Mouse (Mus musculus) midbrain, embryonic 16.5 days (tissue): ENCODE data around the gene Cd300lb. TPM values are rescaled to one million over a fixed set of nuclear protein-coding genes. Genes with fewer than 3 reads are reported as not detected.
"Not testable (repeated sequence)": the region's sequence is repeated elsewhere in the genome, so short reads cannot be mapped to it uniquely, and the experiment has no call there.

Experiments
- ATAC-seq: fragments of 200-750 bp; cut with Nextera tagmentation; 2 replicates; pipeline ENCODE4 v1.8.0; 2017; ENCODE audit warnings: moderate TSS enrichment
- H3K27ac ChIP-seq: fragments of 300-500 bp; sonication (generic); 2 replicates; pipeline ENCODE4 v1.5.1; 2014; ENCODE audit warnings: mild to moderate bottlenecking, low read length, mixed read lengths
- H3K27me3 ChIP-seq: fragments of 300-500 bp; sonication (generic); 2 replicates; pipeline ENCODE4 v1.6.1; 2014; ENCODE audit warnings: low read depth, low read length, mixed read lengths; ENCODE audit not compliant: control insufficient read depth, insufficient read depth
- H3K36me3 ChIP-seq: fragments of 300-500 bp; sonication (generic); 2 replicates; pipeline ENCODE4 v1.6.1; 2014; ENCODE audit warnings: mild to moderate bottlenecking, low read length, moderate library complexity, mixed read lengths; ENCODE audit not compliant: control insufficient read depth, insufficient read depth
- H3K4me1 ChIP-seq: fragments of 300-500 bp; sonication (generic); 2 replicates; pipeline ENCODE4 v1.6.1; 2014; ENCODE audit warnings: mild to moderate bottlenecking, low read length, mixed read lengths; ENCODE audit not compliant: control insufficient read depth, insufficient read depth
- H3K4me2 ChIP-seq: fragments of 300-500 bp; sonication (generic); 2 replicates; pipeline ENCODE4 v1.6.1; 2014; ENCODE audit warnings: mild to moderate bottlenecking, low read length, mixed read lengths
- H3K4me3 ChIP-seq: fragments of 300-500 bp; sonication (generic); 2 replicates; pipeline ENCODE4 v1.5.1; 2014; ENCODE audit warnings: low read depth, mild to moderate bottlenecking, low read length, moderate library complexity, mixed read lengths
- H3K9ac ChIP-seq: fragments of 300-500 bp; sonication (generic); 2 replicates; pipeline ENCODE4 v1.6.1; 2014; ENCODE audit warnings: low read depth, low read length, mixed read lengths
- H3K9me3 ChIP-seq: fragments of 300-500 bp; sonication (generic); replicated peaks from 2 replicates; pipeline ENCODE4 v1.6.1; 2014; ENCODE audit warnings: mild to moderate bottlenecking, low read length, mixed read lengths; ENCODE audit not compliant: control insufficient read depth, poor library complexity, severe bottlenecking
- WGBS: fragments of 180-500 bp; shearing (Covaris S2); extraction: QIAGEN DNeasy Blood & Tissue Kit; methylation state at CpG from one replicate; pipeline ENCODE4 v1.1.7; 2014; 5-methylcytosine and 5-hydroxymethylcytosine counted together
- polyA plus RNA-seq: library from polyadenylated mRNA; unstranded; fragments of >200 nt; fragmentation: Nextera tagmentation; extraction: Ambion mirVana; gene quantifications from 2 replicates; pipeline ENCODE4 v1.2.1, GENCODE M21; 2015

The Cd300lb gene
- polyA plus RNA-seq, 1 experiment from 2014 or later = not detected

DNA sequence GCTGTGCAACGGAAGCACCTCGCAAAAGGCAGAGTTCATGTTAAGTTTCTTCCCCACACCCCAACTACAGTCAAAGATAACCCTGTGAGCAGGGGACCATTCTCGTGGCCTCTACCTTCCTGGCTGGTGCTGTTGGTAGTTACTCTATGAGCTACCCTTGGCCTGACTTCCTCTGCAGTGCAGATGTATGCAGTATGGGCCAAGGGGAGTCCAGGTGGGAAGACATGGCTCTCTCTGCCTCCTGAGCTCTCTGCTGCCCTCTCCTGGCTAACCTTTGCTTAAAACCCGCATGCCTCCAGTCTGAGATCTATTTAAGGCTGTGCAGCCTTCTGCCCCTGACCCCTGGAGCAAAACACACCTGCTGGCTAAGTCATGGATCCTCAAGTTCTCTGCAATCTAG lies 10.2 kb downstream of the Cd300lb start:
- Histone ChIP-seq H3K36me3 (no peaks in the 10 kb centered on the region), H3K9ac (no peak overlapping the region), H3K9me3 (0 out of 2 replicates have a peak, but pooled peaks cover 3% of the 10 kb centered on the region), H3K27ac (no peak overlapping the region), H3K4me2 (no peak overlapping the region), H3K4me1 (no peaks in the 10 kb centered on the region), H3K27me3 (no peaks in the 10 kb centered on the region), H3K4me3 (no peak overlapping the region)
- no peak for ATAC-seq
- 78% methylated on average over 4 of the region's 4 CpGs for WGBS

GRCm38 (mm10) chr11:114922439-114922838 lies 11.7 kb downstream of the Cd300lb start:
- no peak for ATAC-seq
- WGBS = 76% methylated on average over 4 of the region's 4 CpGs
- Histone ChIP-seq H3K27ac (no peak overlapping the region), H3K4me2 (no peak overlapping the region), H3K9ac (no peak overlapping the region), H3K4me1 (no peaks in the 10 kb centered on the region), H3K27me3 (no peaks in the 10 kb centered on the region), H3K4me3 (no peak overlapping the region), H3K9me3 (0 out of 2 replicates have a peak, but pooled peaks cover 3% of the 10 kb centered on the region), H3K36me3 (no peaks in the 10 kb centered on the region)

GRCm38 (mm10) chr11:114917120-114917519 lies 17.1 kb downstream of the Cd300lb start:
- no peaks in the 10 kb centered on the region for H3K36me3 ChIP-seq
- no peak overlapping the region for H3K4me3 ChIP-seq
- no peaks in the 10 kb centered on the region for H3K9me3 ChIP-seq
- H3K27me3 ChIP-seq = no peaks in the 10 kb centered on the region
- no peak for ATAC-seq
- WGBS = 89% methylated on average over 6 of the region's 6 CpGs
- no peak overlapping the region for H3K4me2 ChIP-seq
- no peak overlapping the region for H3K27ac ChIP-seq
- no peak overlapping the region for H3K9ac ChIP-seq
- no peaks in the 10 kb centered on the region for H3K4me1 ChIP-seq

GRCm38 (mm10) chr11:114914978-114915377 lies 19.2 kb downstream of the Cd300lb start:
- Histone ChIP-seq H3K9ac (no peak overlapping the region), H3K4me1 (no peaks in the 10 kb centered on the region), H3K9me3 (no peaks in the 10 kb centered on the region), H3K27ac (no peak overlapping the region), H3K36me3 (no peaks in the 10 kb centered on the region), H3K27me3 (no peaks in the 10 kb centered on the region), H3K4me3 (no peak overlapping the region), H3K4me2 (no peak overlapping the region)
- ATAC-seq = no peak
- 73% methylated on average over 7 of the region's 7 CpGs for WGBS

DNA sequence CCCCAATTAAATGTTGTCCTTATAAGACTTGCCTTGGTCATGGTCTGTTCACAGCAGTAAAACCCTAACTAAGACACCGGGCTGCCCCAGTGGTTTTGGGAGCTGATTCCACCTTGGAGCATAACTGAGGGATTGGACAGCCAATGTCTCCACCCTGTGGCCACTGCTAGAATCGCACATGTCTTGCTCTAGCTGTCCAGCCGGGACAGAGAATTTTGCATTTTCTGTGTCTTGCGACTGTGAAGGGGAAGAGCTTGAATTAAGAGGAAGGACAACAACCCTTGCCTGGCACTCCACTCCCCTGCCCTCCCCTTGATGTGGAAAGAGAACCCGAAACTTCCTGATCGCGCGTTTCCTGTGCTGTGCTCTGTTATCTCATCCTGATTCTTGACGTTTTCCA lies 21.3 kb downstream of the Cd300lb start:
- H3K36me3 ChIP-seq = no peaks in the 10 kb centered on the region
- H3K9ac ChIP-seq = no peak overlapping the region
- no peak overlapping the region for H3K4me2 ChIP-seq
- H3K9me3 ChIP-seq = no peaks in the 10 kb centered on the region
- H3K27ac ChIP-seq = no peak overlapping the region
- no peaks in the 10 kb centered on the region for H3K4me1 ChIP-seq
- WGBS = 15% methylated on average over 9 of the region's 9 CpGs
- peak; percentile 56; the same call in 1 of the 2 replicates for ATAC-seq
- no peaks in the 10 kb centered on the region for H3K27me3 ChIP-seq
- H3K4me3 ChIP-seq = no peak overlapping the region

GRCm38 (mm10) chr11:114909538-114909937 lies 24.6 kb downstream of the Cd300lb start:
- not testable (repeated sequence) for H3K36me3 ChIP-seq, H3K27me3 ChIP-seq, ATAC-seq, H3K27ac ChIP-seq, H3K9me3 ChIP-seq, H3K4me3 ChIP-seq, H3K4me1 ChIP-seq, H3K4me2 ChIP-seq, H3K9ac ChIP-seq
- 32% methylated on average over 3 of the region's 3 CpGs for WGBS

DNA sequence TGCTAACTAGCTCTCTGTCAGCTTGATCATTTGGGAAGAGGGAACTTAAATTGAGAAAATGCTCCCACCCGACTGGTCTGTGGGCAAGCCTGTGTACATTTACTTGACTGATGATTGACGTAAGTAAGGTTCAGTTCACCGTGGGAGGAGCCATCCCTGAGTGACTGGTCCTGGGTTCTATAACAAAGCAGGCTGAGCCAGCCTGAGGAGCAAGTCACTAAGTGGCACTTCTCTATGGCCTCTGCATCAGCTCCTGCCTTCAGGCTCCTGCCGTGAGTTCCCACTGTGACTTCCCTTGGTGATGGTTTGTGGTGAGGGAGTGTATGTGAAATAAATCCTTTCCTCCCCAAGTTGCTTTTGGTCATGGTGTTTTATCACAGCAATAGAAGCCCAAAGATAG lies 26.1 kb downstream of the Cd300lb start:
- Histone ChIP-seq H3K4me1 (no peaks in the 10 kb centered on the region), H3K4me3 (no peak overlapping the region)
- 57% methylated on average over 4 of the region's 4 CpGs for WGBS

GRCm38 (mm10) chr11:114907567-114907966 lies 26.6 kb downstream of the Cd300lb start:
- WGBS = 84% methylated on average over 4 of the region's 4 CpGs
- ATAC-seq = no peak

More for the DNA sequence above, 26.1 kb downstream of the Cd300lb start:
- Histone ChIP-seq H3K27me3 (no peaks in the 10 kb centered on the region), H3K4me2 (no peak overlapping the region), H3K9ac (no peak overlapping the region), H3K36me3 (no peaks in the 10 kb centered on the region), H3K27ac (no peak overlapping the region), H3K9me3 (no peaks in the 10 kb centered on the region)
- ATAC-seq = no peak

GRCm38 (mm10) chr11:114903224-114903623 lies 31.0 kb downstream of the Cd300lb start:
- Histone ChIP-seq H3K36me3 (no peaks in the 10 kb centered on the region), H3K9me3 (no peaks in the 10 kb centered on the region), H3K9ac (no peak overlapping the region), H3K4me2 (no peak overlapping the region), H3K27ac (no peak overlapping the region), H3K27me3 (no peaks in the 10 kb centered on the region), H3K4me3 (no peak overlapping the region), H3K4me1 (no peaks in the 10 kb centered on the region)
- no peak for ATAC-seq
- 91% methylated on average over 4 of the region's 4 CpGs for WGBS

More at GRCm38 (mm10) chr11:114907567-114907966, 26.6 kb downstream of the Cd300lb start:
- H3K27me3 ChIP-seq = no peaks in the 10 kb centered on the region
- no peaks in the 10 kb centered on the region for H3K4me1 ChIP-seq
- no peak overlapping the region for H3K27ac ChIP-seq
- H3K4me2 ChIP-seq = no peak overlapping the region
- no peaks in the 10 kb centered on the region for H3K36me3 ChIP-seq
- no peak overlapping the region for H3K4me3 ChIP-seq
- H3K9me3 ChIP-seq = no peaks in the 10 kb centered on the region
- no peak overlapping the region for H3K9ac ChIP-seq
